Comparison of ENCODE assay signal across 24 mouse cellular contexts in the genomic region with DNA sequence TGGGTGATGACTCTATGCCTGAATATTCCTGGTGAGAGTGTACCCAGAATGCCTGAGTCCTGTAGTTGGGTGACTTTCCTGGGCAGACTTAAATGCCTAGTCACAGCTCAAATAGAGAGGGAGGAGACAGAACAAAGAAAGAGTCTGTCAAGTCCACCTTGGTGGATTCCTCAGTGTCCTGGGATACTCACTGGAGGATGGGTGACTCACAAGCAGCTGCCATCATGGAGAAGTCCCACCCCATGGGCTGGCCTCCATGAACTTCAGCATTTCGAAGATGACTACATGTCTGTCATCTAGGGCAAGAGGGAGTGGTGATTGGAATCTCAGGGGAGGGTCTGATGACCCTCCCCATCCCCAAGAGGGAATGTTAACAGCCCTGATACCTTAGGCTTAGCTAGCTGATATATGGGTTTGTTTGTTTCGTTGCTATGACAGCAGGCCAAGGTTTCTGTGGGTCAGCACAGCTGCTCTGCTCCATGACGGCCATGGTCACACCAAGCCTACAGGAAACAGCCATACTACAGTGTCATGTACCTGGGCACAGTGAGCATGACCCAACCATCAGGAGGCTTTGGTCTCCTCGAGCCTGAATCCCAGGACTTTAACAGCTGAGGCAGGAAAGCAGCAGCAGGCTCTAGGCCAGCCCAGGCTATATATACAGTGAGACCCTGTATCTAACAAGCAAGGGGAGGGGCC. TPM values are rescaled to one million over a fixed set of nuclear protein-coding genes. Genes with fewer than 3 reads are reported as not detected.
A peak's percentile ranks its signal among the peaks of the same experiment; 100 is the strongest.
DNase-seq lines count a peak whose midpoint lies in the region; ATAC-seq and TF ChIP-seq lines count a peak whose summit lies in the region.
"Had no signal": no experiment of that assay in that cellular context is flagged by ENCODE, and none has a peak within 500 bp of the region (broad histone marks: within the 10 kb centered on the region; RNA-seq: fewer than 3 reads in every experiment).

No protein-coding gene starts in this region.

- TF ChIP-seq EP300 in stomach, postnatal 0 days (optimal IDR thresholded peaks at IDR 0.05) = no peak

- no peak for ATAC-seq in liver, embryonic 12.5 days
- ATAC-seq in liver, embryonic 11.5 days (replicated peaks; ENCODE audit: low FRiP score) = no peak
- ATAC-seq in liver, embryonic 15.5 days (ENCODE audit: insufficient read depth) = no peak
- no peak for ATAC-seq in stomach, postnatal 0 days (ENCODE audit: low FRiP score, low TSS enrichment)
- ATAC-seq in forebrain, postnatal 0 days = no peak
- ATAC-seq in hindbrain, embryonic 16.5 days = no peak
- ATAC-seq: CD4-positive, CD25-positive, alpha-beta regulatory T cell, adult 4 months had no signal

- no peak overlapping the region for H3K4me2 ChIP-seq in liver, embryonic 12.5 days
- H3K4me2 ChIP-seq in liver, embryonic 11.5 days = no peak overlapping the region
- no peak overlapping the region for H3K4me2 ChIP-seq in liver, embryonic 15.5 days
- H3K4me2 ChIP-seq in stomach, postnatal 0 days (replicated peaks; ENCODE audit: low read depth) = no peak overlapping the region
- H3K4me2 ChIP-seq in forebrain, postnatal 0 days (ENCODE audit: low read depth) = no peak overlapping the region
- no peak overlapping the region for H3K4me2 ChIP-seq in hindbrain, embryonic 16.5 days (ENCODE audit: low read length)
- H3K4me2 ChIP-seq: embryonic facial prominence, embryonic 12.5 days; forebrain, embryonic 12.5 days; heart, embryonic 11.5 days; heart, embryonic 15.5 days; hindbrain, embryonic 13.5 days had no signal

- H3K27me3 ChIP-seq in liver, embryonic 12.5 days (replicated peaks) = no peaks in the 10 kb centered on the region; the same call in 1 of the 2 replicates
- H3K27me3 ChIP-seq in liver, embryonic 11.5 days (replicated peaks; ENCODE audit: control insufficient read depth, insufficient read depth, low read length) = no peaks in the 10 kb centered on the region
- H3K27me3 ChIP-seq in liver, embryonic 15.5 days = no peaks in the 10 kb centered on the region
- no peaks in the 10 kb centered on the region for H3K27me3 ChIP-seq in stomach, postnatal 0 days (ENCODE audit: control insufficient read depth, insufficient read depth, low read length)
- H3K27me3 ChIP-seq in forebrain, postnatal 0 days (ENCODE audit: insufficient read depth, low read length) = no peaks in the 10 kb centered on the region
- H3K27me3 ChIP-seq in hindbrain, embryonic 16.5 days (replicated peaks; ENCODE audit: control insufficient read depth, insufficient read depth, low read length) = no peaks in the 10 kb centered on the region; the same call in 1 of the 2 replicates
- H3K27me3 ChIP-seq: heart, embryonic 15.5 days had no signal

- 0 out of 2 replicates have a peak overlapping the region, but pooled peaks have one; percentile 25 for H3K27ac ChIP-seq in liver, embryonic 12.5 days
- no peak overlapping the region for H3K27ac ChIP-seq in liver, embryonic 11.5 days (ENCODE audit: low read depth, low read length)
- no peak overlapping the region for H3K27ac ChIP-seq in ES-E14 (ENCODE audit: insufficient read depth, low read depth, low read length, poor library complexity, severe bottlenecking)
- 0 out of 2 replicates have a peak overlapping the region, but pooled peaks have one; percentile 14 for H3K27ac ChIP-seq in liver, embryonic 15.5 days (replicated peaks)
- no peak overlapping the region for H3K27ac ChIP-seq in stomach, postnatal 0 days (replicated peaks)
- no peak overlapping the region for H3K27ac ChIP-seq in forebrain, postnatal 0 days (ENCODE audit: low read depth, low read length)
- no peak overlapping the region for H3K27ac ChIP-seq in hindbrain, embryonic 16.5 days (ENCODE audit: low read depth, low read length)
- H3K27ac ChIP-seq: embryonic facial prominence, embryonic 12.5 days; forebrain, embryonic 12.5 days; gastrocnemius, adult 2 months; heart, embryonic 15.5 days; hindbrain, embryonic 13.5 days had no signal

- H3K9me3 ChIP-seq in liver, embryonic 12.5 days (replicated peaks) = no peaks in the 10 kb centered on the region
- no peaks in the 10 kb centered on the region for H3K9me3 ChIP-seq in liver, embryonic 11.5 days (ENCODE audit: control insufficient read depth, low read length)
- H3K9me3 ChIP-seq in ES-E14 (ENCODE audit: control insufficient read depth, insufficient read depth, low read depth, low read length) = no peaks in the 10 kb centered on the region
- H3K9me3 ChIP-seq in liver, embryonic 15.5 days (replicated peaks) = no peaks in the 10 kb centered on the region
- no peaks in the 10 kb centered on the region for H3K9me3 ChIP-seq in stomach, postnatal 0 days (ENCODE audit: control insufficient read depth, low read length)
- H3K9me3 ChIP-seq in forebrain, postnatal 0 days (ENCODE audit: low read length) = no peaks in the 10 kb centered on the region
- H3K9me3 ChIP-seq in hindbrain, embryonic 16.5 days (ENCODE audit: control insufficient read depth, low read length) = no peaks in the 10 kb centered on the region
- H3K9me3 ChIP-seq: embryonic facial prominence, embryonic 12.5 days; forebrain, embryonic 12.5 days; heart, embryonic 15.5 days; hindbrain, embryonic 13.5 days had no signal

- H3K9ac ChIP-seq in liver, embryonic 12.5 days = no peak overlapping the region; the same call in 1 of the 2 replicates
- no peak overlapping the region for H3K9ac ChIP-seq in liver, embryonic 11.5 days (ENCODE audit: low read depth, low read length)
- no peak overlapping the region for H3K9ac ChIP-seq in ES-E14 (ENCODE audit: insufficient read depth, low read depth, low read length, poor library complexity, severe bottlenecking)
- H3K9ac ChIP-seq in liver, embryonic 15.5 days = no peak overlapping the region
- H3K9ac ChIP-seq in stomach, postnatal 0 days (ENCODE audit: low read length) = no peak overlapping the region
- H3K9ac ChIP-seq in forebrain, postnatal 0 days = no peak overlapping the region
- H3K9ac ChIP-seq in hindbrain, embryonic 16.5 days (ENCODE audit: low read depth, low read length) = no peak overlapping the region
- H3K9ac ChIP-seq: embryonic facial prominence, embryonic 12.5 days; forebrain, embryonic 12.5 days; heart, embryonic 15.5 days; hindbrain, embryonic 13.5 days had no signal

- no peak for DNase-seq in liver, embryonic 11.5 days (ENCODE audit: low spot score)
- DNase-seq in ES-E14 (ENCODE audit: low read depth, low spot score) = no peak
- DNase-seq in stomach, postnatal 0 days (ENCODE audit: low spot score) = peak; percentile 38
- DNase-seq in cerebellum, adult 11 months = no peak
- no peak for DNase-seq in forebrain, postnatal 0 days
- DNase-seq: adrenal gland, adult 8-10 months; adrenal gland, postnatal 36 days; B cell, adult 2 months; cerebellum, adult 8-10 months; cerebellum, postnatal 14 days; gastrocnemius, adult 2 months; gastrocnemius, postnatal 25 days; heart, adult 11 months; heart, postnatal 14 days; kidney, adult 11 months had no signal

- in situ Hi-C loops in ES-E14 (cut with MboI; ENCODE audit: low sequenced_read_pairs in 2 of 2, unreplicated experiment in 2 of 2) = no loop called here

- no peak overlapping the region for H3K4me3 ChIP-seq in liver, embryonic 12.5 days
- H3K4me3 ChIP-seq in liver, embryonic 11.5 days (ENCODE audit: low read depth, low read length) = no peak overlapping the region
- no peak overlapping the region for H3K4me3 ChIP-seq in ES-E14 (ENCODE audit: insufficient read depth in 1 of 2, low read depth in 1 of 2, low read length in 2 of 2, poor library complexity in 1 of 2, severe bottlenecking in 1 of 2)
- H3K4me3 ChIP-seq in liver, embryonic 15.5 days (replicated peaks) = no peak overlapping the region
- no peak overlapping the region for H3K4me3 ChIP-seq in stomach, postnatal 0 days (ENCODE audit: low read depth, low read length)
- H3K4me3 ChIP-seq in forebrain, postnatal 0 days (ENCODE audit: low read depth, low read length) = no peak overlapping the region
- H3K4me3 ChIP-seq in hindbrain, embryonic 16.5 days (ENCODE audit: low read length) = no peak overlapping the region
- H3K4me3 ChIP-seq: embryonic facial prominence, embryonic 12.5 days; forebrain, embryonic 12.5 days; gastrocnemius, adult 2 months; heart, embryonic 15.5 days; hindbrain, embryonic 13.5 days had no signal

- no peak for TF ChIP-seq CTCF in stomach, postnatal 0 days (IDR thresholded peaks at IDR 0.05; ENCODE audit: low read depth)
- no peak for TF ChIP-seq CTCF in forebrain, postnatal 0 days (IDR thresholded peaks at IDR 0.05; ENCODE audit: low read depth)

- peaks cover 45% of the 10 kb centered on the region for H3K4me1 ChIP-seq in liver, embryonic 12.5 days
- peaks cover 11% of the 10 kb centered on the region for H3K4me1 ChIP-seq in liver, embryonic 11.5 days (replicated peaks; ENCODE audit: control insufficient read depth, insufficient read depth, low read length)
- peaks cover 0 to 5% of the 10 kb centered on the region in 2 experiments; a peak in 1 of 4 replicates for H3K4me1 ChIP-seq in ES-E14 (ENCODE audit: control insufficient read depth in 2 of 2, insufficient read depth in 2 of 2, low read length in 2 of 2, poor library complexity in 1 of 2)
- H3K4me1 ChIP-seq in liver, embryonic 15.5 days (replicated peaks) = peaks cover 44% of the 10 kb centered on the region
- H3K4me1 ChIP-seq in stomach, postnatal 0 days (replicated peaks; ENCODE audit: control insufficient read depth, insufficient read depth) = 0 out of 2 replicates have a peak, but pooled peaks cover 2% of the 10 kb centered on the region
- H3K4me1 ChIP-seq in forebrain, postnatal 0 days (ENCODE audit: insufficient read depth) = no peaks in the 10 kb centered on the region
- peaks cover 3% of the 10 kb centered on the region for H3K4me1 ChIP-seq in hindbrain, embryonic 16.5 days (ENCODE audit: control insufficient read depth, insufficient read depth, low read depth, low read length)

- 63% methylated on average over 4 of the region's 4 CpGs for WGBS in liver, embryonic 12.5 days (ENCODE audit: insufficient replicate concordance)
- 69% methylated on average over 4 of the region's 4 CpGs for WGBS in liver, embryonic 11.5 days
- WGBS in liver, embryonic 15.5 days (ENCODE audit: insufficient replicate concordance) = 51% methylated on average over 4 of the region's 4 CpGs
- 41% methylated on average over 4 of the region's 4 CpGs for WGBS in stomach, postnatal 0 days
- WGBS in forebrain, postnatal 0 days = 76% methylated on average over 4 of the region's 4 CpGs
- WGBS in hindbrain, embryonic 16.5 days = 60% methylated on average over 4 of the region's 4 CpGs

- H3K36me3 ChIP-seq in liver, embryonic 12.5 days = no peaks in the 10 kb centered on the region
- no peaks in the 10 kb centered on the region for H3K36me3 ChIP-seq in liver, embryonic 11.5 days (ENCODE audit: control insufficient read depth, insufficient read depth, low read length)
- no peaks in the 10 kb centered on the region for H3K36me3 ChIP-seq in ES-E14 (ENCODE audit: control insufficient read depth, insufficient read depth, low read length, poor library complexity, severe bottlenecking)
- no peaks in the 10 kb centered on the region for H3K36me3 ChIP-seq in liver, embryonic 15.5 days (replicated peaks)
- H3K36me3 ChIP-seq in stomach, postnatal 0 days (ENCODE audit: control insufficient read depth, insufficient read depth, low read length) = no peaks in the 10 kb centered on the region
- no peaks in the 10 kb centered on the region for H3K36me3 ChIP-seq in forebrain, postnatal 0 days (ENCODE audit: insufficient read depth)
- H3K36me3 ChIP-seq in hindbrain, embryonic 16.5 days (ENCODE audit: control insufficient read depth, insufficient read depth, low read length) = no peaks in the 10 kb centered on the region
- H3K36me3 ChIP-seq: embryonic facial prominence, embryonic 12.5 days; forebrain, embryonic 12.5 days; heart, embryonic 15.5 days; hindbrain, embryonic 13.5 days had no signal

RNA-seq across cellular contexts. Expression of gene Clic4, which starts 4.2 kb away (rescaled TPM):
- 161 and 169 TPM in 2 replicates for polyA plus RNA-seq in liver, embryonic 12.5 days (2016; fragmentation: Nextera tagmentation; extraction: Ambion mirVana)
- polyA plus RNA-seq in liver, embryonic 11.5 days (2014; fragmentation: Nextera tagmentation; extraction: Ambion mirVana) = 149 and 176 TPM in 2 replicates
- 62.4 and 69.3 TPM in 2 replicates for total RNA-seq in ES-E14 (2012; rRNA removed)
- polyA plus RNA-seq in liver, embryonic 15.5 days (2015; fragmentation: Nextera tagmentation; extraction: Ambion mirVana) = 110 and 120 TPM in 2 replicates
- 69.2 and 73.6 TPM in 2 replicates for polyA plus RNA-seq in stomach, postnatal 0 days (2015; fragmentation: Nextera tagmentation; extraction: Ambion mirVana)
- 44.0 and 65.2 TPM in 2 replicates for total RNA-seq in forebrain, postnatal 0 days (2014; rRNA removed)
- 34.5 and 41.5 TPM in 2 replicates for polyA plus RNA-seq in forebrain, postnatal 0 days (2015; fragmentation: Nextera tagmentation; extraction: Ambion mirVana)
- polyA plus RNA-seq in hindbrain, embryonic 16.5 days (2015; fragmentation: Nextera tagmentation; extraction: Ambion mirVana) = 56.1 and 71.0 TPM in 2 replicates

Comparison
In these comparisons a context has a peak if more than half of its experiments do, and no peak if none do; other contexts are left out.
1. H3K27ac ChIP-seq: peak in liver, embryonic 12.5 days (single experiment) and liver, embryonic 15.5 days (single experiment); none in liver, embryonic 11.5 days (single experiment), ES-E14 (single experiment), stomach, postnatal 0 days (single experiment), forebrain, postnatal 0 days (single experiment) and hindbrain, embryonic 16.5 days (single experiment).